Mouse (Mus musculus) small intestine, adult 2 months (tissue): ENCODE data around the gene Gm28048. TPM values are rescaled to one million over a fixed set of nuclear protein-coding genes. Genes with fewer than 3 reads are reported as not detected.

ENCODE experiments used
- H3K27ac ChIP-seq: fragments of 200-500 bp; 2 replicates; pipeline ENCODE4 v1.5.1; 2012; ENCODE audit warnings: low read depth, low read length, control low read depth, inconsistent platforms; ENCODE audit not compliant: insufficient read depth
- H3K27me3 ChIP-seq: fragments of 200-500 bp; 2 replicates; pipeline ENCODE4 v1.6.1; 2012; ENCODE audit warnings: mild to moderate bottlenecking, moderate library complexity, low read length, inconsistent platforms; ENCODE audit not compliant: control insufficient read depth, insufficient read depth
- H3K36me3 ChIP-seq: fragments of 200-500 bp; 2 replicates; pipeline ENCODE4 v1.6.1; 2012; ENCODE audit warnings: mild to moderate bottlenecking, low read length, control low read depth, inconsistent platforms; ENCODE audit not compliant: control insufficient read depth, insufficient read depth
- H3K4me1 ChIP-seq: fragments of 200-500 bp; 2 replicates; pipeline ENCODE4 v1.6.1; 2012; ENCODE audit warnings: low read length, inconsistent platforms, mixed read lengths; ENCODE audit not compliant: control insufficient read depth, insufficient read depth, insufficient read length
- H3K4me3 ChIP-seq: fragments of 200-500 bp; 2 replicates; pipeline ENCODE4 v1.5.1; 2012; ENCODE audit warnings: low read depth, mild to moderate bottlenecking, control low read depth, inconsistent platforms, low read length, moderate library complexity
- CTCF ChIP-seq: fragments of 200-500 bp; IDR thresholded peaks from 2 replicates; pipeline ENCODE4 v1.5.1; 2012; ENCODE audit warnings: low read depth, mild to moderate bottlenecking, control low read depth, inconsistent platforms, low read length, moderate library complexity, mixed read lengths; ENCODE audit not compliant: insufficient replicate concordance, insufficient read length; ENCODE audit errors: extremely low read depth
- POLR2A ChIP-seq: fragments of 200-500 bp; IDR thresholded peaks from 2 replicates; pipeline ENCODE4 v1.6.1; 2012; ENCODE audit warnings: low read depth, mild to moderate bottlenecking, control low read depth, inconsistent platforms, low read length, moderate library complexity
- WGBS: fragments of 180-500 bp; shearing (Covaris S2); methylation state at CpG from one replicate; pipeline ENCODE4 v1.1.7; 2018; 5-methylcytosine and 5-hydroxymethylcytosine counted together
- polyA plus RNA-seq: library from polyadenylated mRNA; depleted of rRNA; stranded (reverse); fragments of >200 nt; gene quantifications from 2 replicates; pipeline ENCODE4 v1.2.3, GENCODE M21; 2012

Gm28048 gene
- polyA plus RNA-seq, 1 experiment = not detected

- H3K36me3 ChIP-seq = peaks cover 3% of the 10 kb centered on the region
- H3K27me3 ChIP-seq = no peaks in the 10 kb centered on the region
- TF ChIP-seq CTCF (no peak), POLR2A (no peak)
- WGBS = 95% methylated on average over 6 of the region's 6 CpGs
- no peaks in the 10 kb centered on the region for H3K4me1 ChIP-seq
- H3K4me3 ChIP-seq = no peak overlapping the region
- H3K27ac ChIP-seq = no peak overlapping the region
These were observed 31.8 kb downstream of the Gm28048 start for GRCm38 (mm10) chr11:22950131-22950530.

- Histone ChIP-seq H3K4me1 (no peaks in the 10 kb centered on the region), H3K27ac (no peak overlapping the region), H3K36me3 (0 out of 2 replicates have a peak, but pooled peaks cover 2% of the 10 kb centered on the region), H3K27me3 (no peaks in the 10 kb centered on the region), H3K4me3 (no peak overlapping the region)
- WGBS = 89% methylated on average over 1 of the region's 1 CpGs
- TF ChIP-seq CTCF (no peak), POLR2A (no peak)
These were observed 32.8 kb downstream of the Gm28048 start for GRCm38 (mm10) chr11:22949101-22949500.

- H3K4me1 ChIP-seq = no peaks in the 10 kb centered on the region
- no peaks in the 10 kb centered on the region for H3K36me3 ChIP-seq
- no peak overlapping the region for H3K4me3 ChIP-seq
- H3K27ac ChIP-seq = no peak overlapping the region
- TF ChIP-seq CTCF = no peak
- TF ChIP-seq POLR2A = no peak
- H3K27me3 ChIP-seq = no peaks in the 10 kb centered on the region
- 81% methylated on average over 2 of the region's 2 CpGs for WGBS
These were observed 42.9 kb downstream of the Gm28048 start for GRCm38 (mm10) chr11:22938983-22939382.

GRCm38 (mm10) chr11:22937716-22938316, 44.1 kb downstream of the Gm28048 start:
- H3K27me3 ChIP-seq = no peaks in the 10 kb centered on the region
- H3K36me3 ChIP-seq = no peaks in the 10 kb centered on the region
- no peak overlapping the region for H3K27ac ChIP-seq
- H3K4me1 ChIP-seq = no peaks in the 10 kb centered on the region
- 93% methylated on average over 4 of the region's 4 CpGs for WGBS
- no peak overlapping the region for H3K4me3 ChIP-seq
- TF ChIP-seq CTCF = no peak
- no peak for TF ChIP-seq POLR2A

GRCm38 (mm10) chr11:22936446-22937125, 45.3 kb downstream of the Gm28048 start:
- TF ChIP-seq POLR2A (no peak), CTCF (no peak)
- Histone ChIP-seq H3K27me3 (no peaks in the 10 kb centered on the region), H3K4me3 (no peak overlapping the region), H3K36me3 (no peaks in the 10 kb centered on the region), H3K27ac (no peak overlapping the region), H3K4me1 (no peaks in the 10 kb centered on the region)
- 49% methylated on average over 5 of the region's 5 CpGs for WGBS

GRCm38 (mm10) chr11:22932167-22932566, 49.7 kb downstream of the Gm28048 start:
- TF ChIP-seq CTCF = no peak
- no peak for TF ChIP-seq POLR2A
- H3K27me3 ChIP-seq = no peaks in the 10 kb centered on the region
- H3K4me1 ChIP-seq = no peaks in the 10 kb centered on the region
- no peak overlapping the region for H3K4me3 ChIP-seq
- no peak overlapping the region for H3K27ac ChIP-seq
- no peaks in the 10 kb centered on the region for H3K36me3 ChIP-seq

GRCm38 (mm10) chr11:22931320-22931905, 50.5 kb downstream of the Gm28048 start:
- H3K4me1 ChIP-seq = no peaks in the 10 kb centered on the region
- 95% methylated on average over 2 of the region's 2 CpGs for WGBS
- no peaks in the 10 kb centered on the region for H3K27me3 ChIP-seq
- H3K36me3 ChIP-seq = no peaks in the 10 kb centered on the region
- H3K4me3 ChIP-seq = no peak overlapping the region
- TF ChIP-seq CTCF = no peak
- TF ChIP-seq POLR2A = no peak
- H3K27ac ChIP-seq = no peak overlapping the region
